Mouse (Mus musculus): ENCODE measurements around the gene Slc2a13.

DNA sequence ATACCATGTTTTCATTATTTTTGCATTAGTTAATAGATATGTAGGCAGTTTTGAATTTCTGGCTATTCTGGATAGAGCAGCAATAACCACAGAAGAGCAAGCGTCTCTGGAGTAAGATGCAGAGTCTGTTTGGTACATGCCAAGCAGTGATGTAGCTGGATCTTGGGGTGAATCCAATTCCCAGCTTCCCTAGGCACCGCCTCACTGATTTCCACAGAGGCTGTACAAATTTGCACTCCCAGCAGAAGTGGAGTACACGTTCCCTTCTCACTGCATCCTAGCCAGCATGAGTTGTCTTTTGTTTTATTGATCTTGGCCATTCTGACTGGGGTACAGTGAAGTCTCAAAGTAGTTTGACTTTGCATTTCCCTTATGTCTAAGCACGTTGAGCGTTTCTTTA lies 291.5 kb downstream of the Slc2a13 start:
- TF ChIP-seq CTCF (IDR thresholded peaks at IDR 0.05; ENCODE audit: low read depth) (no peak), EP300 (IDR thresholded peaks at IDR 0.05; ENCODE audit: low read depth) (no peak)
